Mouse (Mus musculus) testis, adult 2 months (tissue): ENCODE data around the gene Khk.

Source experiments
- CTCF ChIP-seq: fragments of 200-500 bp; IDR thresholded peaks from 2 replicates; pipeline ENCODE4 v1.5.1; 2012; ENCODE audit warnings: low read depth, mild to moderate bottlenecking, inconsistent platforms, low read length, moderate library complexity; ENCODE audit not compliant: control insufficient read depth, insufficient read depth, insufficient replicate concordance
- POLR2A ChIP-seq: fragments of 200-500 bp; IDR thresholded peaks from 2 replicates; pipeline ENCODE4 v1.6.1; 2012; ENCODE audit warnings: low read depth, mild to moderate bottlenecking, inconsistent platforms, low read length, moderate library complexity; ENCODE audit not compliant: control insufficient read depth

DNA sequence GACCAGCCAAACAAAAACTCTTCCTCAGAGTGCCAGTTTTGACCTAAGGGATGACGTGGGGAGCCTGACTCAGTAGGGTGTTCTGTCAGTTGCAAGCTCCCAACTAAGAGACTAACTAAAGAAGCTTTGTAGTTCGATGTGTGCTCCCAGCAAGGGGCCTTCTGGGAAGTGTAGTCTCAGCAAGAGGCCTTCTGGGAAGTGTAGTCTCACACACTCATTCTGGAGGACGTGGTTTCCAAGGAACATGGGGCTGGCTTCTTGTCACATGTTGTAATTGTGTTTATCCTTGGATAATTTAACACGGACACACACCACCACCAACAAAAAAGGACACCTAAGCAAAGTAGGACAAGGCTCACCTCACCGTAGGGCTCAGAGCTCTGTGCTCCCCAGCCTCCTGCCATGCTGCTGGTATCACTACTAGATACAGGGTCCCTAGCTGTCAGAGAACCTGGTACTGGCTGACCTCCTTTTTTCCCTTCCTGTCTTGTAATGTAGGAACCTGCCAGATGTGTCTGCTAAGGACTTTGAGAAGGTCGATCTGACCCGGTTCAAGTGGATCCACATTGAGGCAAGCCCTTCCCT, 6.8 kb downstream of the Khk start:
- TF ChIP-seq CTCF, result no peak
- no peak for TF ChIP-seq POLR2A
